Mouse (Mus musculus) fat pad, adult 2 months (tissue): ENCODE data around the gene Nmnat1.
"Not testable (repeated sequence)": the region's sequence is repeated elsewhere in the genome, so short reads cannot be mapped to it uniquely, and the experiment has no call there.

ENCODE experiments used
- DNase-seq: peaks from one replicate; pipeline ENCODE4 v3.0.0-alpha.2; 2011; ENCODE audit warnings: low read depth, low spot score; ENCODE audit errors: extremely low read depth

Nmnat1 gene

DNA sequence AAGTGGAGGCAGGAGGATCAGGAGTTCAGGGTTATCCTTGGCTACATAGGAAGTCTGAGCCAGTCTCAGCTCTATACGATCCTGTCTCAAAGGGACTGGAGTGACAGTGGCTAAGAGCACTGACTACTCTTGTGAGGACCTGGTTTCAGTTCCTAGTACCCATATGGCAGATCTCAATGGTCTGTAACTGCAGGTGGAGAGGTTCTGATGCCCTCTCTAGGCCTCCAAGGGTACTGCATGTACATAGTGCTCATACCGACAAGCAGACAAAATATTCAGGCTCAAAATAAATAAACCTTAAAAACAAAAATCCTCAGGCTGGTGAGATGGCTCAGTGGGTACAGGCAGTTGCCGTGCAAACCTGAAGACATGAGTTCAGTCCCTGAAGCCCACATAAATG, 6.1 kb upstream of the Nmnat1 start:
- DNase-seq = no peak

DNA sequence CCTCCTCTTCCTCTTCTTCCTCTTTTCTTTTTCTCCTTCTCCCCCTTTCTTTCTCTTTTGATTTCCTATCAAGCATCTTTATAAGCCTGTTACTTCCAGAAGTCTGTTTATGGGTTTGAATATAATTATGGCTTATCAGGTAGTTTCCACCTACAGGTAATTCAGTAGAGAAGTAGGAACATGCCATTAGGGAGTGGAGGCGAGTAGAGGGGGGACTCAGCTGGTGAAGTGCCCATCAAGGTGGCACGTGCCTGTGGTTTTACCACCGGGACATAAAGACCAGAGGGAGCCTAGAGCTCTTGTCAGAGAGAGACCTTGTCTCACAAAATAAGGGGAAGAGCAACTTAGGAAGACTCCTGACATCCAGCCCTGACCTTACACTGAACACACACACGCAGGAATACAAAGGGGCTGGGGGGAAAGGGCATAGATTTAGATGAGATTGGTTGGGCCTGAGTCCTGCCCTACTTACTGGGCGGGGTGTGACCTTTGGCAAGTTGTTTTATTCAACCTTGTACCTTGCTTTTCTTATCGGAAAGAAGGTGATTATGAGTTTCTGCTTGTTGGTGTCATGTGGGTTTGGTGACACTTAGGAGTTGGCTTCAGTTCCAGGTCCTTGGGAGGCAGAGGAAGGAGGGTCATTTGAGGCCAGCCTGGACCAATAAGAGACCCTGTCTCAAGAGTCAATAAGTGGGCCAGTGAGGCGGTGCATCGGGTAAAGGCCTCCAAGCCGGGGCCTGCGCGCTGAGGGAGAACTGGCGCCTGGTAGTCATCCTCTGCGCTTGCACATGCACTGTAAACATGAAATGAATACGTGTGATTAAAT, 4.6 kb upstream of the Nmnat1 start:
- no peak for DNase-seq

DNA sequence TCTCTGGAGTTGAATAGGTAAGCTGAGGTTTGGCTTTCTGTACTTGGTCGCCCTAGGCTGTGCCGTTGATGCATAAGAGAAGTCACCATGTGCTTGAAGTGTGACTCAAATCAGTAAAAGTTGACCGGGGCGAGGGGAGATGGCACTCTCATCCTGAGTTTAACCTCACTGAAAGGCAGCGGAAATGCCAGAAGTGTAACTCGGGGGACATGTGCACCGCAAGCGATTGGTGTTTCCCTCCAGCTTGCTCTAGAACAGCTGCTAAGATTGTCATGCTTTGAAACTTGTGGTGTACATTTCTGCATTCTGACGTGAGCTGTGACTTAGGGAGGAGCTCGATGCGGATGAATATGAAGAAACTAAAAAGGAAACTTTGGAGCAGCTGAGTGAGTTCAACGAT, 2.7 kb upstream of the Nmnat1 start:
- DNase-seq = no peak

- DNase-seq = no peak
Observed at GRCm38 (mm10) chr4:149485825-149486206, 814 bp upstream of the Nmnat1 start.

DNA sequence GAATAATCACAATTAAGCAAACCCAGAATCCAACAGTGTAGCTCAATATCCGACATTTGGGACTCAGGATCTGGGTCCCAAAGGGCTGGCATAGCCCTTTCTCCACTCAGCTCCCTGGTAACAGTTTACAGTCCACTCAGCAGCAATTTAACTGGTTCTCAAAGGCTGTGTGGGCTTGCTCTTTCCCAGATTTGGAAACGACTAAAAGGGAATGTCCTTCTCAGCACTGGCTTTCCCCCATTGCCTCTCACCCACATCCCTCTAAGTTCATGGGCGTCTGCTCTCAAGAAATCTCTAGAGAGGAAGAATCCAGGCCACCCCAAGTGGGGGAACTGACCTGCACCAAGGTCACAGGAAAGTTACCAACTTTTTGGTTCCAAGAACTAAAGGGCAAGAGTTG, 436 bp downstream of the Nmnat1 start:
- DNase-seq = no peak

DNA sequence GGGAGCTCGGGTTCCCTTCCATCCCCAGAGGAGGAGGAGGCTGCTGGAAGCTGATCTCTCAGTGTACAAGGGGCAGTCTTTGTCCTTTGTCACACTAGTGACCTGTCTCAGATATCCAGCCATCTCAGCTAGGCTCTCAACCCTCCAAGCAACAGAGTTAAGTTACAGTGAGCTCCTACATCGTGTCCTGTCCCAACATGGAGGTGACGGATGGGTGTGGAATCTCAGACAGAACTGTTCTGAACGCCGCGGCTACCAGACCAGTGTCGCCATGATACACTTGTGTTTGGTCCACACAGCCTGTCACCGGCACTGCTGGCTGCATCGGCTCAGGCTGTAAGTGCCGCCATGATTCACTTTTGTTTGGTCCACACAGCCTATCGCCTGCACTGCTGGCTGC, 7.9 kb downstream of the Nmnat1 start, which contains the start of gene Tmem274:
Gene Tmem274, plus strand, starts transcription at position 301 of the 400 bp plus-strand sequence.
- DNase-seq = no peak

GRCm38 (mm10) chr4:149475096-149475495, 9.9 kb downstream of the Nmnat1 start:
- no peak for DNase-seq

DNA sequence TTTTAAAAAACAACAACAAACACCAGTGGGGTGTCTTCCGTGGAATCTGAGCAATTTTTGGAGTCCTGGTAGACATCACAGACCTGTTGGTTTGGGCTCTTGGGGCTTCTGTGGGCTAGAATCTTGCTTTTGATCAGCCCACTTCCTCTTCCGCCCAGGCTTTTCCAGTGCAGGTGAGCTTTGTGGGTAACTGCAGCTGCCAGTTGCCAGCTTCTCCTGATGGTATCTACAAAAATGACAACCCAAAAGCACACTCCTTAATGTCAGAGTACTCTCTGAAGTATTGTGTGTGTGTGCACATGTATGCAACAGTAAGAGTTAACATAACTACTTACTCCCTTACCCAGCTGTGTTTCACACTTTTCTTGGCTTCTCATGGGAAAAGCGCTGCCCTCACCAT, 15.4 kb downstream of the Nmnat1 start:
- DNase-seq = no peak

GRCm38 (mm10) chr4:149463435-149463950, 21.5 kb downstream of the Nmnat1 start:
- DNase-seq = no peak

GRCm38 (mm10) chr4:149462305-149462971, 22.6 kb downstream of the Nmnat1 start:
- DNase-seq = no peak

DNA sequence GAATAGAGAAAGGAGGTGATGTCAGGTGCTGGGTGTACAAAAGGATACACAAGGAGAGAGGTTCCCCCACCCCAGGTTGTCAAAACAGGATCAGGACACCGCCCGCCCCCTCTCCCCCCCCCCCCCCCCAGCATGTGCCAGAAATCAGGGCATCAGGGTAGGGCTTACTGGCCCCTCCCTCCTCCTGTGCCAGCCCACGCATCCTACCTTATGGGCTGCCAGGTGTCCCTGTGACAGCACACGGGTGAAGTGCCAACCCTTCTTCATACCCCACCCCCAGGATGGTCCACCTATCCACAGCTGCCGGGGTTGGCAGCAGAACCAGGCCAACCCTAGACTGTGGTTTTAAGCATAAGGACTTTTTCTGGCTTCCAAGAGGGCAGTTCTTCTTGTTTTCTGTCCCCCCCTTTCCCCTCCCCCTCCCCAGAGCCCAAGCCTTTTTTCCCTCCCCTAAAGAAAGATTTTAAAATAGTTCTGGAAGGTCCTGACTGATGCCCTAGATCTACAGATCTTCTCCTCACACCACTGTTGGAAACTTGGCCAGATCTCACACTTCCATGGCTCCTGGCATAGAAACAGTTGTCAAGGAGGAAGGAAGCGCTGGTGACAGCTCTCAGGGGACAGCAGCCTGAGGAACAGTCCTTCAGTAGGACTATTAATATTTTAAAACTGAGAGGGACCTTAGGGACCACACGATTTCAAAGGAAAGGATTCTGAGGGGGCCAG, 23.3 kb downstream of the Nmnat1 start:
- no peak for DNase-seq

DNA sequence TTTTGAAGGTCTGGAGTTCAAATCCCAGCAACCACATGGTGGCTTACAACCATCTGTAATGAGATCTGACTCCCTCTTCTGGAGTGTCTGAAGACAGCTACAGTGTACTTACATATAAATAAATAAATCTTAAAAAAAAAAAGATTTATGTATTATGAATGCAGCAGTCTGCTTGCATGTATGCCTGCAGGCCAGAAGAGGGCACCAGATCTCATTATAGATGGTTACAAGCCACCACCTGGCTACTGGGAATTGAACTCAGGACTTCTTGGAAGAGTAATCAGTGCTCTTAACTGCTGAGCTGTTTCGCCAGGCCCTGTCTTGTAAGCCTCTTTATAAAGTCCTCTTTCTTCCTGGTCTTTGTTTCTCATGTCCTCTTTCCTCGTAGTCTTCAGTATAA, 24.5 kb downstream of the Nmnat1 start:
- DNase-seq = not testable (repeated sequence)

DNA sequence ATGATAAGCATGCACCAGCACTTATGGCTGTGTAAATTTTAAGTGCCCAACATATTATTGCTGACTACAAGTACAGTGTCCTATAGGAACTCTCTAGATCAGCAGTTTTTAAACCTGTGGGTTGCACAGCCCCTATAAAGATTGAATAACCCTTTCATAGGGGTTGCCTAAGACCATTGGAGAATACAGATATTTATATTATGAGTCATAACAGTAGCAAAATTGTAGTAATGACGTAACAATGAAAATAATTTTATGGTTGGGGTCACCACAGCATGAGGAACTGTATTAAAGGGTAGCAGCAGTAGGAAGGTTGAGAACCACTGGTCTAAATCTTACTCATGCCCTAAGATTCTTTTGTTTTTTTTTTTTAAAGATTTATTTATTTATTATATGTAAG, 25.6 kb downstream of the Nmnat1 start:
- DNase-seq = no peak

DNA sequence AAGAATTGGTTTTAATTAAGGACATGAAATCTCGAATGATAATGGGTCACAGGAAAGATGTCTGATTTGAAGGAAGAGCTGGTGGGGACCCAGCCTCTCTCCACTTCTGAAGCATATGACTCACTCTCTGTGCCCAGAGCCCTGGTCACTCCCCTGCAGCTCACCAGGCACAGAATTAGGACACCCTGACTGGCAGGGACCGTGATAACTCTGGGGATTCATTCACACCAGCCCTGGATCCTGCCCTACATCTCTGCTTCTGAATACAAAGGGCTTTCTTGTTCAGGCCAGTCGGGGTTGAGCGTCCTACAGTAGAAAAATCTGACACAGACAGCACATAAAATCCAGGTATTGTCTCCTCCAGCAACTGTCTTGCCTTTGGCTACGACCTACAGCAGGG, 26.5 kb downstream of the Nmnat1 start:
- DNase-seq = no peak

DNA sequence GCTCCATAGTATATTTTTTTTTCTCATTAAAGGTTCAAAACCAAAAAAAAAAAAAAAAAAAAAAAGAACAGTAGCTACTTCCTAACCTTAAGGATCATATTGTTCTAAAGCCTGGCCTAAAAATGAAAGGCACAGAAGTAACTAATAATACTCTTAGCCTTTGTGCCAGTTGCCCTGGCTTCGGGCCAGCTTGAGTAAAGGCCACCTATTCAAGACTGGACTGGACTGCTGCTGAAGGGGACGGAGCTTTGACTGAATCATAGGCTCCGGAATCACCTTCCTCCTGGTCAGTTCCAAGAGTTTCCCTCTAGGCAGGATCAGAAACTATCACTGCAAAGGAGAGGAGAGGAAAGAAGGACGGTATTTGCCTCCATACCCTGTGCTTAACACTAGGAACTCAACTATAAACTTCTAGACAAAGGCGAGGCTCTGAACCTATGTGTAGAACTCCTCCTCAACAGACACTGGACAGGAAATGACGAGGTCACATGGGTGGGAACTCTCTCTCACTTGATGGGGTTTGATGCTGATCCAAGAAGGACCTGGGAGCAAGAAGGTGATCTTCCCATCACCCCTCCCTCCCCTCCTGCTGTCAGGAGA, 27.1 kb downstream of the Nmnat1 start:
- DNase-seq = no peak

- not testable (repeated sequence) for DNase-seq
Observed at GRCm38 (mm10) chr4:149457163-149457562, 27.8 kb downstream of the Nmnat1 start.

- DNase-seq = no peak
Observed at GRCm38 (mm10) chr4:149454879-149455278, 30.1 kb downstream of the Nmnat1 start, which contains the start of gene Rbp7. Rbp7 (minus strand) TSS chr4:149454978.

DNA sequence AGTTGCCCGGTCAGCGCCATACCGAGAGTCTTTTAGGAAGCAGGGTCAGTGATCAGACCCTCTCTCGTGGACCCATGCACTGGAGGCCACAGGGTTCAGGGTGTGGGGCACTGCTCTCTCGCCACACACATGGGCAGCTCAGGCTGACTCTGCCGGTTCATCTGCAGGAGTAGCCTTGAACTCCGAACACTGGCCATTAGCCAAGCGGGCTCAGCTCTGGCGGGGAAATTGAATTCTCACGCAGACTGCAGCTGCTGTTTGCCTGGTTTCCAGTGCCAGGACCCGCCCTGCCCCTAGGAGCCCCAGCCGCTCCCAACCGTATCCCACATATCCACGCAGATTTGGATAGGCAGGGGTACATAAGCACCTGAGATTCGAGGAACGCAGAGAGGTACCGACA, 30.7 kb downstream of the Nmnat1 start:
- no peak for DNase-seq

- no peak for DNase-seq
Observed at GRCm38 (mm10) chr4:149453656-149454055, 31.3 kb downstream of the Nmnat1 start.

DNA sequence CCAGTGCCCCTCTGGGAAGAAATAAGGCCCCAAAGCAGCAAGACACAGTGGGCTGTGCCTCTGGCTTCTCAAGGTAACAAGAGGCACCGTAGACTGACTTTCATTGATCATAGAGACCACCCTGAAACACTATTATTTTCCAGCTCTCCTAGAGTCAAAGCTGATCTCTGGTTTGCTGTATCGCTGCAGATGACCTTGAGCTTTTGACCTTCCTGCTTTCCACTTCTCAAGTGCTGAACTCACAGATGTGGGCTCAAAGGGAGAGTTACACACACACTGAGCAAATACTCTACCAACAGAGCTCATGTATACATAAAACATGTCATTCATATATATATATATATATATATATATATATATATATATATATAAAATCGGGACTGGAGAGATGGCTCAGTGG, 34.4 kb downstream of the Nmnat1 start:
- DNase-seq = no peak

DNA sequence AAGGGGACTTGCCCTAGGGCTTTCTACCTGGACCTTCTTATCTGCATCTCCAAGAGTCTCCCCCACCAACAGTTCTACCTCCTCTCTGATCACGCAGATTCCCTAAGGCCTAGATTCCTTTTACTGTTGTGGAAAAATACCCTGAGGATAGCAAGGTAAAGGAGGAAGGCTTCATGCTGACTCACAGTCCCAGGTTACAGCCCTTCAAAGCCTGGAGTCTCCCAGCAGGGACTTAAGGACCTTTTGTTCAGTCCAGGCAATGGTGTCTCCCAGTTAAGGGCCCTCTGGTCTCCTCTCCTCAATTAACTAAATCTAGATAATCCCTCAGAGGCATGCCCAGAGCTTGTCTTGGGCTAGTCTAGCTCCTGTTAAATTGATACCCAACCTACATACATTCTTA, 38.7 kb downstream of the Nmnat1 start:
- no peak for DNase-seq
